Mouse (Mus musculus) kidney, postnatal 14 days (tissue): Measurements from ENCODE around the gene Fancc.
A peak's percentile ranks its signal among the peaks of the same experiment; 100 is the strongest.
"Not testable (repeated sequence)": the region's sequence is repeated elsewhere in the genome, so short reads cannot be mapped to it uniquely, and the experiment has no call there.

Experiments used
- DNase-seq: peaks from one replicate; pipeline ENCODE4 v3.0.0; 2022; ENCODE audit warnings: mixed read lengths

Fancc gene

DNA sequence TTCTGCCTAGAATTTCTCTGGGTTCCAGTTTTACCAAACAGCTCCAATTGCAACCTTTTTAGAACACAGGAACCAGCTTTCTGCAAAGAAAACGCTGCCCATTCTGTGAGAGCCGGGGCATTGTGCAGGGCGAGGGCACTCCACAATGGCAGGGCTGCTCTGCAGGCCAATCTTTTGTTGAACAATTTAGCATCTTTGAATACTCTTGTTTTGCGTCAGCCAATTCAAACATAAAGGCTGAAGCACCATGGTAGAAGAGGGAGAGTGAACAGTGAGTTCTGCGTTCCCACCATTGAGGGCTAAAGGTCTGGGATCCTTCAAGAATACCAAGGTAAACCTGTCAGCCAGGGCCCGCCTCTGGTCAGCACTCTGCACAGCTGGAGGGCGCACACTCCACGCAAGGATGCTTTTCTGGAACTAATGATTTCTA, 17.9 kb upstream of the Fancc start:
- no peak for DNase-seq

DNA sequence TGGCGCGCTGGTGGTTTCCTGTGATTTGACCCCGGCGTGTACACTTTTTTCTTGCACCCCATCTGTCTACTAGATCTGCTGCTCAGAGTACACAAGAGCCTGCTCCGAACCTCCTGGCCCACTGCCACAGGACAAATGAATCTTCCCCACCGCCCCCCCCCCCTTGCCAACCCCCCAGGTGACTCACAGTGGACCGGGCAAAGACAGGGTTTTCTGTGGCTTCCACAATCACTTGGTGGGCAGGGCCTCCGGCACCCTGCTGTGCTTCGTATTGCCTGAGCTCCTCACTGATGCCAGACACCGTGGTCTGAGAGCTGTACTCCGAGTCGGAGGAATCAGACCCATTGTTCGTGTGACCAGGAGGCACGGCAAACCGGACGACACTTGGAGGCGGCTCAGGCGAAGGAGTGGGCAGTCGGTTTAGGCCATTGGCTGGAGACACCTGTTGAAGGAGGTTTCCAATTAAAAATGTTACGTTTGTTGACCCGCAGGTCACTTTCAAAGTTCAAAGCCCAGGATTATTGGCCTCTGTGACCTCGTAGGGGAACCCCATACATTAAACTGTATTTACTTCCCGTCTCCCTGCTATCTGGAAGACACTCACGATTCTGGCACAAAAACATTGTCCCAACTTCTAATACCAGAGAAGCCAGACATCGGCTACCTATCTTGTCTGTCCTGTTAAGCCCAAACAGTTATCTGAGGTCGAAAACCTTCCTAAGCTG, 16.5 kb upstream of the Fancc start:
- no peak for DNase-seq

DNA sequence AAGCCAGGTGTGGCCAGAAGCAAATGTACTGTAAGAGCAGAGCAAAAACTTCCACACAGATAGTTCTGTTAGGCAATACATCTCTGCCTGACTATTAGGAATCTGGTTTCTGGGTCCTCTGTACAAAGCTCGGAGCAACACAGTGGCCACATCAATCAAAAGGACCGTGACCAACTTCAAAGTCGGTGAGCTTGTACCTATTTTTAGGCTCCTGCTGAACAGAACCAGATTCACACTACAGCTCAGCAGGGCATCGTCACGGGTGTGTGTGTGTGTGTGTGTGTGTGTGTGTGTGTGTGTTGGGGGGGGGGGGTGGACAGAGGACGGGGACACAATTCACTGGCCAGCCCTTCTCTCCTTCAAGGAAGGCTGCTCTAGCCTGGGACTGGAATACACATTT, 15.3 kb upstream of the Fancc start:
- DNase-seq = no peak

DNA sequence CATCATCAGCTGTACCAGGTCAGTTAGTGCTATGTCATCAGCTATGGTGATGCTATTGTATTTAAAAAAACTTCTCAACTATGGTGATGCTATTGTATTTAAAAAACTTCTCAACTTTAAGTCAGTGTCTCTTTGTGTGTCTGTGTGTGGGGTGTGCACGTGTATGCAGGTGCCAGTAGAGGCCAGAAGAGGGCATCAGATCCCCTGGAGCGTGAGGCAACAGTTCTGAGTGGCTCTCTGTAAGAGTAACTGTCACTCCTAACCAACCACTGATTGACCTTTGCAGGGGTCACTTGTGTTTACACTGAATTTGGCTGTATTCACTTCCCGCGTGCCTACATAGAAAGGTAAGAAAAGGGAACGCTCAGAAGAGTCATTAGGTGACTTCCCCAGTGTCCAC, 10.7 kb upstream of the Fancc start:
- no peak for DNase-seq

DNA sequence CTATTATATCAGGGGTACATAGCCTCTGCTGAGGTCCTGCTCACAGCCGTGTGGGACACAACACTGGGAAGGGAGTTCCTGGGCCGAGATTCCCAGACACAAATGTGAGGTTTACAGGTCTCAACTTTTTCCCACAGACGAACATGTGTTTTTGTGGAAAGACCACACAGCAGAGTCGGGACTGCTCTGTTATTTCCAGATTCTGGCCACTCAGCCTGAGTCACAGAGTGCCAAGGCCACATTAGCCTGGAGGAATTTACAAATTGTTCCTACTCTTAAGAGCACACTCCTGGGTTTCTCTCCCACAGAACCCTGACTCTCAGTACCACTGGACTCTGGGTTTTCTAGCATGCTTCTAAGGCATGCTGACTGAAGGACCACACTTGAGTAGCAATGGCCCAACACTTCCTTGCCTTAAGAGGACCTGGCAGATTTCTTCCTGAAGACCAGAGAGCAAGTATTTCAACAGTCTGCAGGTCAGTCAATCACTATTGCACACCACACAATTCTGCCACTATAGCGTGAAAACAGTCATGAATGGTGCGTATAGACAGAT, 10.0 kb upstream of the Fancc start:
- DNase-seq = no peak

DNA sequence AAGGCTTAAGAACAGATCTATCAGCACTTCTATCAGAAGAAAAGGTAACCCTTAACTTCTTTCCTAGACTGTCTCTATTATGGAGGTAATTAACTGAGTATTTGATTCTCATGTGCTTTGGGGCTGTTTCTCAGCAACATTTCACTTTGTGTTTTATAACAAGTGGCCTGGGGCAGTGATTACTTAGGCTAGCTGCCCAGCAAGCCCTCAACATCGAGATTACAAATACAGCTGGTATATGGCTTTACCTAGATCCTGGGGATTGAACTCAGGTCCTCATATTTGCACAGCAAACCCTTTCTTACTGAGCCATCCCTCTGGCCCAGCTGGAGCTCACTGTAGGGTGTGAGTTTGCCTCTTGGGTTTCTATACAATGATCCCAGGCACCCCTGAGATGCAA, 9.3 kb upstream of the Fancc start:
- no peak for DNase-seq

DNA sequence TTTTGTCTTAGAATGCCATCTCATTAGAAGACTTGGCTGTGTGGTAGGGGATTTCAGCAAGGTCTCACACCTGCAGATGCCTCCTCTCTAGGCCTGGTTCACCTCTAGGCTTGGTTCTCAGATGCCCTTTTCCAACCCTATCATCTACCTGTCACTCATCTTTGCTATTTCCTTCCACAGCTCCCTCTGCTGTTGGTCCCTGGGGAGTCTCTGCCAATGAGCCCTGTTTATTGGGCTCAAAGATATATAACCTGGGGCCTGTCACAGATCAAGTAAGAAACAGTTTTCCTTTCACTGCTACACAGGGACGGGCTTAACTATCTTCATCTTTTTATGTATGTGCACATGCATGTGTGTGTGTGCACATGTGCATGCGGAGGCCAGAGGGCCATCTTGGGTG, 5.3 kb upstream of the Fancc start:
- no peak for DNase-seq

DNA sequence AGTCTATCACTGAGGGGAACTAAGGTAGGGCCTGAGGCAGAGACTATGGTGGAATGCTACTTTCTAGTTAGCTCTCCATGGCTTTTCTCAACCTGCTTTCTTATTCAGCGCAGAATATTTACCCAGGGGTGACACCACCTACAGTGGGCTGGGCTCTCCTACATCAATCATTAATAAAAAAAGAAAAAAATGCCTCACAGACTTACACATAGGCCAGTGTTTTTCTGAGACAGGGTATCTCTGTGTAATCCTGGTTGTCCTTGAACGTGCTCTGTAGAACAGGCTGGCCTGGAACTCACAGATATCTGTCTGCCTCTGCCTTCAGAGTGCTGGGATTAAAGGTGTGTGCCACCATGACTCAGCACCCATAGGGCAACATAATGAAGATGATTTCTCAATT, 2.4 kb upstream of the Fancc start:
- no peak for DNase-seq

DNA sequence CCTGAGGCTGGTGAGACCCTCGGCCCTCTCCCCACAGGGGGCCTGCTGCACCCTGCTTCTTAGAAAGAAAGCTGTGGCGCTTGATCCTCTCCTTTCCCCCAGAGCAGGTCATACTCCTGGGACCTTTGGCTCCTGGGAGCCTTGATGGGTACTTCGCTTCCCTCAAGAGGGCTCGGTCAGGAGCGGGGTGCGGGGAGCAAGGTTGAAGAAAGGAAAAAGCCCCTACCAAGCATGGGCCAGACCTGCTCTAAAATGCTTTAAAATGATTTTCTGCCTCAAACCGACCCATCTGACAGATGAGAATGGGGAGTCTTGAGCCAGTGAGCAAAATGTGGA, 9.4 kb downstream of the Fancc start:
- no peak for DNase-seq

DNA sequence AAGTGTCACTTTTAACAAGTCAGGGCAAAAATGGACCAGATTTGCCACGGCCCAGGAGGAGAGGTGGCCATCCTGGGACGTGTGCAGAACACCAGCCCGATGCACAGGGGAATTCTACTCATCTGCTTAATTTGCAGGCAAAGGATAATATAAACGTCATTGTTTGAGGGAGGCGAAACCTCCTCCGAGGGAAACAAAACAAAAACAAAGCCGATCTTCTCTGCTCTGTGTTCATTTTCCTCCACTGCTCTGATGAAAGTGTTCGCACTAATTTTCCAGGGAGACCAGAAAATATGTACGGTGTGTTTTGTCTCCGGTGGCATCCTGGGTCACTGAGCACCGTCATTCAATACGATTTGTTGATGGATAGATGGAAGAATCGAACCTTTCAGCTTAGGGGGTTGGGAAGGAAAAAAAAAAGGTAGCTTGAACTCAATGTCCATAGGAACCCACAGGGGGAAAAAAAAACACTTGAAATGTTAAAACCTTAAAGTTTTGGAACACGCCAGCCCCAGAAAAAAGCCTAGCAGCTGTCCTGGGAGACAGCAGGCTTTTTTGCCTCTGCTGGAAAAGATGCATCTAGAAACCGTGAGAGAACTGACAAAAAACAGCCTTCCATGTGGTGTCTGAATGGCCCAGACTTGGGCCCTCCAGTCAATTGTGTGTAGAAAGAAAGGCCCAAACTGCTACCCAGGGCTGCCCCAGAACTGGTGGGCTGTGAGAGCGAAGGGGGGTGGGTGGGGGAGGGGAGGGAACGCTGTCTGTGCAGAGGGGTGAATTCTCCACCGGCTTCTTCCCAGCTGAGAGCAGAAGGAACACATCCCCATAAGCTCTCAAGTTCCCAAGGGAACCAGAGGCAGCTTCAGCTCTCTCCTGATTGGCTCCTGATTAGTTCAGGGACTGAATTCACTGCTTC, 10.0 kb downstream of the Fancc start:
- no peak for DNase-seq

DNA sequence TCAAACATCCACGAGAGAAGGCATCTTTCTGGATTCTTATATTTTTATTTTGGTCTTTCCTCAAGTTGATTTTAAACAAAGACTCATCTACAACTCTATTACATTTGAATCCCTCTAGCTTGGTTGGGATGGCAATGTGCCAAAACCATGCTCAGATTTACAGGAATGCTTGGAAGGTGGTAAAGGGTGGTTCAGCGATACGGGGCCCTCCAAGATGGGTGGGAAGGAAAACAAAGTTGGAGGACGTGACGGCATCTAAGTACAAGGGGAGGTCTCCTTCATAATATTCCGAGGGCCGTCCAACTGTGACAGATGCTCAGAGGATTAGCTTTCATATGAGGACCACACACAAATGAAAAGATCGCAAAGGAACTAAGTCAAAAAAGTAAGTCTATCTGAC, 21.7 kb downstream of the Fancc start:
- peak; percentile 8 for DNase-seq

DNA sequence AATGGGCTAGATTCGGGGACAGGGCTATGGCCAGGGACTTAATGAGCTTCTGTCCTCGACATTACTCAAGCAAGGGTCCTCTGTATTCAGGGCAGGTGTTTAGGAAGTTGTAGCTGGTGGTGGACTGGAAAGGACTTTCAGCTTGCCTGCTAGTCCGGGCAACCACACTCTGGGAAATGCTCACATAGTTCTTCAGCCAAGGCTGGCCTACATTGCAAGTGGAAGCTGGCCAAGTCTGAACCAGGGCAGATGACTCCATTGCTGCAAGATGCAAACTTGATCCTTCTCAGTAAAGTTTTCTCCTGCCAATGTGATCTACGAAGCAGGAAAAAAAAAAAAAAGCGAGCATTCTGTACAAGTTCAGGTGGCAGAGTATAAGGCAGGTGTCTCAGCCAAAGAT, 44.2 kb downstream of the Fancc start:
- DNase-seq = no peak

DNA sequence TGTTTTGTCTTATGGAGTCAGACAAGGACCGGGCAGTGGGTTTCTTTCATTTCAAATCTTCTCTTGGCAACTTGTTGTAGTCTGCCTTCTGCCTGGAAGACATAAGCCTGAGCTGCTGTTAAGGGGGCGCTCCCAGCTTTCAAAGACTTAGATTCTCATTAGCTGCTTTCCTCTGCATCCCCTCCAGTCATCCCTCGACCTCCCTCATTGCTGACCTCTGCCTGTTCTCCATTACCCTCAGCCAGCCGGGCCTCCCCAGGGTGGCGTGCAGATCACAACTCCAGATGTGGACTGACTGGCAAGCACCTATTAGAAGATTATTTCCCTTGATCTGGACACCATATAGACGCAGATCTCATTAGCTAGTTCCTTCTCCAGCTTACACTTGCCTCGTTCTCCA, 45.9 kb downstream of the Fancc start:
- DNase-seq = no peak

DNA sequence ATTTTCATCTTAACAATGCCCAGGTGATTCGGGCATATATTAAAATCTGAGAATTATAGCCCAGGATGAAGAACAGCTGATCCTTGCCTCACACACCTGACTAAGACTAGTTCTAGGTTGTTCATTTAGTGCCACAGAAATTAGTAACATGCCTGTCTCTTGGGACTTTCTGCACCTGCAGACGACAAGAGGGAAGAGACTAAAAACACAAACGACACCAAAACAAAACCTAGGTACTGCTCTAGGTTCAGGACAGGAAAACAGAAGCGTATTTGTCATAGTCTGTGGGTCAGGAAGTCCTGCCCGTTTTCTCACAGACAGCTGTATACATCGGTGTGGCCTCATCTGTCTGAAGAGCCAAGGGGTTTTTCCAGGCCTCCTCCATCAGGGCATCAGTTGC, 51.7 kb downstream of the Fancc start:
- DNase-seq = no peak

DNA sequence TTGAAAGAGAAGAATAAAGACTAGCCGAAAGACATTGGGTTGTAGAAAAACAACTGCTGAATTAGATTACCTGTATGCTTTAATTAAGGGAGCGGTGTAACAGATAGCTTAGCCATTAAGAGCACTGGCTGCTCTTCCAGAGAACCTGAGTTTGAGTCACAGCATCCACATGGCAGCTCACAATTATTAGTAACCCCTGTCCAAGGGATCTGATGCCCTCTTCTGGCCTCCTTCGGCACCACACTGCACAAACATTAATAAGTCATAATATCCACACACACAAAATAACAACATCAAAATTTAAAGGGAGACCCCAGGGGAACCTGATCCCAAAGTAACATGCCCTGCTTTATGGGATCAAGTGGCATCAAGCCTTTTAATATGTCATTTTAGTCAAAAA, 64.3 kb downstream of the Fancc start:
- peak; percentile 21 for DNase-seq

DNA sequence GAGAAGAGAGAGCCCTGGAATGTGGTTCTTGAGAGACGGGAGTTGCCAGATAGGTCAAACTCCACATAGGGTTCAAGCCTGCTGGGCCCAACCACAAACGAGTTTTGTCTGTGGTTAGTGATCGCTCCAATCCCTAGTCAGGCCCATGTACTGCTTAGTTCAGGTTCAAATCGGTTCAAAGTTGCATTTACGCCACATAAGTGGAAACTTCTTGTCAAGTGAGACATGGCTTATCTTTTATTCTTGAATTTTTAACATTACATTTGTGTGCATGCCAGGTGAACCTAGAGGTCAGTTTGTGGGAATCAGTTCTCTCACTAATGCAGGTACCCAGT, 65.3 kb downstream of the Fancc start:
- DNase-seq = no peak

DNA sequence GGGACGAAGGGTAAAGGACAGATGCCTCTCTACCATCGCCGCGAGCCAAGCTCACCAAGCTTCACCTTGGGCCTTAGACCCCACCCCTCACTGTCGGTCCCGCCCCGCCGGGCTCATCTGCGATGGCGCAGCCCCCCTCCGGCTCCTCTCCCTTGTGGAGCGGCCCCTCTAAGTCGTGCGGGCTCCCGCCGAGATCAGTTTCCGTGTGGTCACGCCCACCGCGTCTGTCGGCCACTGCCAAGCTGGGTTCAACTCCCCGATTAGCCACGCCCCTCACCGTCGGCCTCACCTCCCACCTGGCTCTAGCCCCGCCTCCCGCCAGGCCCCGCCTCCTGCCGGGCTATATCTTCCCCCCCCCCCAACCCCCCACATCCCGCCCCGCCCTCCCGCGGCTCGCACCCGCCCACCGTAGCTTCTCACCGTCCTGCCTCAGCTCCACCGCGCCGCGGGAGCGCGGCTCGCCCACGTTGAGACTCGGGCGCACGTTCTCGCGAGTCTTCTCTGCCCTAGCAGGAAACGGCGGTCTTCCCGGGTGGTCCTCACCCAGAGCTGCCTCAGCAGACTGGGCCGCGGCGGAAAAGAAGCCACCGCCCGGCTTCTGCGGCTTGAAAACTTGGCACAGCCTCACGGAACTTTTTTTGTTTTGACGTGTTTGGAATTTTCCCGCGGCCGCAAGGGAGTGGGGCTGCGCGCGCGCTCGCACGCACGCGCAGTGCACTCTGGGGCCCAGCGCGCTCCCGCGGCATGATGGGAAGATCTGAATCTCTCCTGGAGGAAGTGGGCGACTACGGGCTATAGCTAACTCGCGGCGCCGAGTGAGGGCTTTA, 65.8 kb downstream of the Fancc start:
- peak; percentile 97 for DNase-seq

DNA sequence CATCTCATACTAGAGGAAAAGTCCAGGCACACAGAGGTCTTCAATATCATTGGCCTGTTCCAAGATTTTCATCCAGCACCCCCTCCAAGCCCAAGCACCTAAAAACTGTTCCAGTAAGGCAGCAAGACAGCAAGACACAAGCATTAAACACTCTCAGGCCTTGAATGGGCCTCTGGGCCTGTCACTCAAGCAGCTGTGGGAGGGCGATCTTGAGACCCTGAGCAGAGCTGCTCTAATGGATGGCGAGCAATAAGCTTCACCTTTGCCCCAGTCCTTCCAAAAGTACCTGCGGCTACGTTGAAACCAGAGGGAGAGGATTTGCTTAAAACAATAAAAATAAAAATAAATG, 66.4 kb downstream of the Fancc start:
- no peak for DNase-seq

DNA sequence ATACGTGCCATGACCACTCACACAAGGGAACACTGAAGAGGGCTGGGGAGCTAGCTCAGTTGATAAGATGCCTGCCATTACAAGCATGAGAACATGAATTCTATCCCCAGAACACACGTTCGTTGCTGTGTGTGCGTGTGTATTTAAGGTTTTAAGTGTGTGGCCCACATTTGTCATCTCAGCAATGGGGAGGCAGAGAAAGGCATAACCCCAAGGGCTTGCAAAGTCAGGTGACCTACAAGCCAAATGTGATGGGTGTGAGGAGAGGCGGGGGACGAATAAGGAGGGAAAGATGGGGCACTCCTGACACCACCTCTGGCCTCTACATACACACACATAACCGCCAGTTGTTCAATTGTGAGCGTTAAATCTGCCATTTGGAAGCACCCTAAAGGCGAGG, 66.9 kb downstream of the Fancc start:
- no peak for DNase-seq

DNA sequence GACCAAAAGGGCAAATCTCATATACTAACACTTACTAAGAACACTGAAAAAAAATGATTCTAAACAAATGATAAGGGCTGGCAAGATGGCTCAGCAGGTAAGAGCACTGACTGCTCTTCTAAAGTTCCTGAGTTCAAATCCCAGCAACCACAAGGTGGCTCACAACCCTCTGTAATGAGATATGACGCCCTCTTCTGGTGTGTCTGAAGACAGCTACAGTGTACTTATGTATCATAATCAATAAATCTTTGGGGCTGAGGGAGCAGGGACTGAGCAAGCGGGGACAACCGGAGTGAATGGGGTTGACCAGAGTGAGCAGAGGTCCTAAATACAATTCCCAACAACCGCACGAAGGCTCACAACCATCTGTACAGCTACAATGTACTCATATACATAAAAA, 68.9 kb downstream of the Fancc start:
- not testable (repeated sequence) for DNase-seq

DNA sequence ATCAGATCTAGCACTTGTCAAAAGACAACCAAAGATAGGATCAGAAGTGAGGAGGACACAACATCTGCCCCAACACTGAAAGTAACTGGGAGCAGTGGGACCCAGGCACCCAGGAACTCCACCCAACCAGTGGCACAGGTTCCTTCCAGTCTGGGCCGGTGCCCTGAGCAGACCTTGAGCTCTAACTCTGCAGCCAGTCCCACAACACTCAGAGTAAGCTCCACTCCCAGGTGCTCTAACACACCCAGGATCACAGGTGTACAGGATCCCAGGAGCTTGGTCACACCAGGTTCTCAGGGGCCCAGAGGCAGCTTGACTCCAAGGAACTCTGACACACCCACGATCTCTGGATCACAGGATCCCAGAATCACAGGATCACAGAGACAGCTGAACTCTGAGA, 74.0 kb downstream of the Fancc start:
- no peak for DNase-seq

DNA sequence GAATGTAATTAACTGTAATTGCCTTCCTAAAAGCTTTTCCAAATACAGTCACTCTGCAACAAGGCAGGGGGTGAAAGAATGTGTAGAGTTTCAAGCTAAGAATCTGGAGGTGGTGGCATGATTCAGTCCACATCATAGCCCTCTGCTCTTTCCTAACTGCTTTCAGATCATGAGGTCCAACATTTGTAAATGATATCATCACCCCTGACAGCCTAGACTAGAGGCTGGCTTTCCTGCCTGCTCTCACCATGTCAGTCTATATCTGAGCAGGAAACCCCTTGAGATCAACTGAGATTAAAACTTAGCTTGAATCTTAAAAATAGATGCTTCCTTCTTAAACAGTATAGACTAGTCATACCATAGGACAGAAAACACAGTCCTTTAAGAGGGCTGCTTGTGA, 75.9 kb downstream of the Fancc start:
- no peak for DNase-seq

DNA sequence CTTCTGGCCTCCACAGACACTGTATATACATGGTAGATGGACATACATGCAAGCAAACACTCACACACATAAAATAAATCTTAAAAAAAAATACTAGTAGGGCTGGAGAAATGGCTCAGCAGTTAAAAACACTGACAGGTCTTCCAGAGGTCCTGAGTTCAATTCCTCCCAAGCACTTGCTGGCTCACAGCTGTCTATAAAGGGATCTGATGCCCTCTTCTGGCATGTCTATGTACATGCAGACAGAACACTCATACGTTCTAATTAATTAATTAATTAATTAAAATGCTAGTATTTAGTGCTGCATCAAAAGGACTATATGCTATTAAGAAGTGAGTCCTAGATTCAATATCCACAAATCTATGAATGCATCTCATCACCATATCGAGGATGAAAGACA, 78.9 kb downstream of the Fancc start:
- DNase-seq = no peak

DNA sequence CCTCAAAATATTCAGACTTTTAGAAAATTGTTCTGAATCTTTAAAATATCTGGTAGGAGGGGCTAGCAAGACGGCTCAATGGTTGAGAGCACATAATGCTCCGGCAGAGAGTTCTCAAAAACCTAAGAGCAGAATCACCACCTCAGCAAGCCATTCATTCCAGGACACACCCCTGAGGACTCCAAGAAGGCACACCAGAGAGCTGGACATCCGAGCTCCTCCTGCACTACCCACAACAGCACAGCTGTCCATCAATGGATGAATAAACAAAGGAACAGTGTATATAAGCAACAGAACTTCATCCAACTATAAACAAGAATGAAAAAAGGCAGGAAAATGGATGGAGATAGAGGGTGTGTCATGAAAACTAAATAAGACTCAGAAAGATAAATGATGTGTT, 80.3 kb downstream of the Fancc start:
- DNase-seq = no peak
